Mouse (Mus musculus) monocyte, adult 2 months (primary cell): ENCODE measurements around the gene Svop.
A peak's percentile ranks its signal among the peaks of the same experiment; 100 is the strongest.

Source experiments
- DNase-seq, 2 experiments: peaks; one replicate each; pipeline ENCODE4 v3.0.0; 2022; ENCODE audit warnings: low spot score in 2 of 2, low read depth in 1 of 2

The Svop gene

DNA sequence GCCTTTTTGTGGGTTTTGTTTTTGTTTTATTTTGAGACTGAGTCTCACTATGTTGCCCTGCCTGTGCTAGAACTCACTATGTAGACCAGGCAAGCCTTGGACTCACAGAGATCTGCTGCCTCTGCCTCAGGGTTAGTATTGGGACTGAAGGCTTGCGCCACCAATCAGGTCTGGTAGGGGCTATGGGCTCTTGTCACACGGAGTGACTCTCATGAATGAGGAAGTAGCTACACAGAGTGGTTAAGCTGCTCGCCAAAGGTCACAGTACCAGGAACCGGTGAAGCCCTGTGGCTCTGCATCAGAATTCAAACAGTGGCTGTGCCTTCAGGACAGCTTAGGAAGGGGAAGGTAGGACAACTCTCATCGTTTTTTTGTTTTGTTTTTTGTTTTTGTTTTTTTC lies 92.0 kb downstream of the Svop start:
- DNase-seq: peak; percentile 48 to 69

DNA sequence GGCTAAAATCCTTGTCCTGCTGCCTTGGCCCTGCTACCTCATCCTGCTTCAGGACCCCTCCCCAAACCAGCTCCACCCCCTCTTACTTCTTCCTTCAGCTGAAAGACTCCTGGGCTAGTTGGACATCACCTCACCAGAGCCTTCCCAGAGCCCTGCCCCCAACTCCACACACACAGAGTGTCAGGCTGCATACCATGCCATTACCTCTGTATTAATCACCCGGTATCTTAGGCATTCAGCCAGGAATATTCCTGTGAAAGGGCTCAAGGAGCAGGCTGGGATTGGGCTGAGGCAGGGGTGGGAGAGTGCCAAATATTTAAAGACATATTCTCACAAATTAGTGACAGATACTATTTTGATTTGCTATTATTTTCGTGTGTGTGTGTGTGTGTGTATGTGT lies 94.9 kb downstream of the Svop start:
- DNase-seq: no peak

DNA sequence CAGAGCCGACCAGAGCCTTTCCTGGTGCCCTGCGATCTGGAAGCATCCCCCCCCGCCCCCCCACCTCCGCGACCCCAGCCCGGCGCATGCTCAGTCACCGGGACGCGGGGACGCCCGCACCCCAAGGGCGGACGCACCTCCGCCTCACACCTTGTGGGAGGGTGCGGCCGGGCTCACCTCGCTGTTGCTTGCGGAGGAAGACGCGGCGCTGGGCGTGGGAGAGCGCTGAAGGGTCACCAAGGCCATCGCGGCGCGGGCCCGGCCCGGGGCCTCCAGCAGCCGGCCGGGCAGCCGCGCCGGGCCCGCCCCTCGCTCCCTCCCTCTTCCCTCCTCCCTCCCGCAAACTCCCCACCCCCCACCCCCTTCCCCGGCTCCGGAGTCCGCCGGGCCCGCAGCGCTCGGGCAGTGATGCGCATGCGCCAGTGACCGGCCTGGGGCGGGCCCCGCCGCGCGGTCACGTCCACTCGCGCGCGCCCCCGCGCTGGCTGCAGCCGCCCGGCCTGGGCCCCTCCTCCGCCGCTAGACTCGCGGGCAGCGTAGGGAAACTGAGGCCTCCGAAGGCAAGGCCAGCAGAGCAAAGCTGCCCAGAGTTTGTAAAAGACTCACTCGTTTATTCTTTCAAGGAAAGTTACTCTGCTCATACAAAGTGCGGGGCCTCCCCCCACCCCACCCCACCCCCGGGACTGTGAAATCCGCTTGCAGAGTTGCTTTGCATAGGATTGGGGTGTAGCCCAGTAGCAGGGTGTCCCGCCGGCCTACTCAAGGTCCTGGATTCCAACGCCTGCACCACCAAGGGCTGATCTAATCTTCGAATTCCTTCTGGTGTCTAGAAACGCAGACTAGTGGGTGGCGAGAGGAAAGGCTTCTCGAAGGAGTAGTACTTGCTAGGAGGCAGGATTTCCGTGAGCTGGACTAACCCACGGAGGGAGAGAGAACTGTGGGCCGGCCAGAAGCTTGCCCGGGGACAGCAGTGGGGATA lies 97.6 kb downstream of the Svop start, which contains the start of gene Ssh1:
Gene Ssh1, minus strand, starts transcription at position 408 of the 979 bp plus-strand sequence.
- DNase-seq: peak in 1 of 2 experiments; percentile 58

DNA sequence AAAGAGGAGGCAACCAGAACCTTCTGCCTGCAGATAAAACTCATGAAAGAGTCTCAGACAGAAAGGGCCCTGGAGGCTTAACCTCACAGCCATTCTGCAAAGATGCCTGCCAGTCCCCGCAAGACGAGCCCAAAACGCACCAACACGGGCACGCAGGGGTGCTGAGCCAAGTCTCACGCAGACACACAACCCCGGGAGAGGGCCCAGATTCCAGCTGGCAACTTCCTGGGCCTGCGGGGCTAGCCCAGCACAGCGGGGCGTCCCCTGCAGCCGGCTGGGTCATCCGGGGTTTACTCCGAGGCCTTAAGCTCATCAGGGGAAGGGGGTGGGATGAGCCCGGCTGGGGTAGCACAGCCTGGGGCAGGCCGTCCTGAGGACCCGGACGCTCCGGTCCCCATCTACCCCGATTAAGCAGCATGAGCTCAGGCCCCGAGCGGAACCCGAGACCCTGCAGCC lies 98.3 kb downstream of the Svop start:
- peak in 1 of 2 experiments; percentile 21 for DNase-seq

DNA sequence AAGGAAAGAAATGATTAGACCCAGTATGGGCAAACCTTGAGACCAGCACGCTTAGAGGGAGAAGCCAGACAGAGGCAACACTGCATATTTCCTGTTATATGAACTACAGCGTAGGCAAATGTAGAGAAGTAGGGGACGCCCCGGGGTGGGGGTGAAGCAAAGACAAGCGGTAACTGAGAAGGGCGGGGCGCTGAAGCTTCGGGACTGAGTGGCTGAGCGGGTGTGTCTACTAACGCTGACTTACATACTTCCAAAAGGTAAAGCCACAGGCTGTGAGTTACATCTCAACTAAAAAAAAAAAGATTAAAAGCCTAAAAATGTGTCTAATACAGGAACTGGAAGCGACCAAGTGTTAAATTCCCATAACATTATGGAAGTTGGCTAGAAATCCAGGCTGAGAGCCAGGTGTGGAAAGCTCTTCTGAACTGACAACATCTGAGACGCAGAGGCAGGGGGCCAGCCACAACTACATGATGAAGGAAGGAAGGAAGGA lies 99.0 kb downstream of the Svop start:
- DNase-seq: peak; percentile 43 to 74

DNA sequence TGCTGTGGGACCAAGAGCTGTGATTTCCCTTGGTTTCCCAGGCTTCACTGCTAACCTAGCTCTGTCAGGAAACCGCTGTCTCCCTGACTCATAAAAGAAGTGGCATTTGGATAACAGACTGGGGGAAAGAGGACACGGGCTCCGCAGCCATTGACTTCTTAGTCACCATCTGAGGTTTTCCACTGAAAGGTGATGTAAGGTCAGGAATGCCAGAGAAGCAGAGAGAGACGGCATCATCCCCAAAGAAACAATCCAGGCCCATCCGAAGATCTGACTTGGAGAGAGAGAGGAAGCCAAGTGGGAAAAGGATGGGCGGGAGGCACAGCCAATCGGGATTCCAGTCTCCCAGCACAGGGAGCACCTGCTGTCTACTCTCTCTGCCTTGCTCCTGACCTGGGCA lies 100.2 kb downstream of the Svop start:
- no peak for DNase-seq

DNA sequence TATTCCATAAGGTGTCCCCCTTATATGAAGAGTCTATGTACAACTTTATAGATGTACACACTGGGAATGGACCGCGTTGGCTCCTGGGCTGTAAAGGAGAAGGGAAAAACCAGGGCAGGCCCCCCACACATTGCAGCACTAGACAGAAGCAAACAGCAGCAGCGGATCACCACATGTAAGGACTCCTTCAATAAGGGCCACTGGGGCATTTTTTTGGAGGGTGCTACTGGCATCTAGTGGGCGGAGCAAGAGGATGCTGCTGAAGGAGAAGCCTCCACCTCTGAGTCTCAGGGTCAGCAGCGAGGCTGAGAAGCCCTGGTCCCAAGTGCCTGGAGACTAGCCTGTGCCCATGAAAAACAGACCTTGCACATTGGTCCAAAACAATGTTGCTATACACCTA lies 100.8 kb downstream of the Svop start:
- no peak for DNase-seq

DNA sequence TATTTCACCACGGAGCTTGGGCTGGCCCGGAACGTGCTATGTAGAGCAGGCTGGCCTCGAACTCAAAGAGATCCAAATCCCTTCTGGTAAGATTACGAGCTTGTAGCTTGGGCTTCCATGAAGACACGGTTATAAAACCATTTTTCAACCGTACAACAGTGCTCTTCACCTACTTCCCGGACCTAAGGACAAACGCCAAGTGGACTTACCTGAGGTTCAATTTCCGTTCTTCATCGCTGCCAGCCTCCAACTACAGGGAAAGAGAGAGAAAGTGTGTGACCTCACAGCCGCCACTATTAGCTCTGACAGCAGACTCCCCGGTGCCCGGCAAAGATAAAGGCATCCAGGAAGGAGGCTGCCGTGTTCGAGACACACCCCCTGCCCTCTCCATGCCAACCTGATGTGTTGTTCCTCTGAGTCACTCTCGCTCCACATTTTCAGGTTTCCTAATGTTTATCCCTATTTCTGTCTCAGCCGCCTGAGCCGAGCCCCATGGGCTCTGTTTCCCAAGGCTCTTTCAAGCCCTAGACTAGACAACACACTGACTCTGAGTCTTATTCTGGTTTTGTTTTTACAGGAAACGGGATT lies 101.8 kb downstream of the Svop start:
- no peak for DNase-seq

DNA sequence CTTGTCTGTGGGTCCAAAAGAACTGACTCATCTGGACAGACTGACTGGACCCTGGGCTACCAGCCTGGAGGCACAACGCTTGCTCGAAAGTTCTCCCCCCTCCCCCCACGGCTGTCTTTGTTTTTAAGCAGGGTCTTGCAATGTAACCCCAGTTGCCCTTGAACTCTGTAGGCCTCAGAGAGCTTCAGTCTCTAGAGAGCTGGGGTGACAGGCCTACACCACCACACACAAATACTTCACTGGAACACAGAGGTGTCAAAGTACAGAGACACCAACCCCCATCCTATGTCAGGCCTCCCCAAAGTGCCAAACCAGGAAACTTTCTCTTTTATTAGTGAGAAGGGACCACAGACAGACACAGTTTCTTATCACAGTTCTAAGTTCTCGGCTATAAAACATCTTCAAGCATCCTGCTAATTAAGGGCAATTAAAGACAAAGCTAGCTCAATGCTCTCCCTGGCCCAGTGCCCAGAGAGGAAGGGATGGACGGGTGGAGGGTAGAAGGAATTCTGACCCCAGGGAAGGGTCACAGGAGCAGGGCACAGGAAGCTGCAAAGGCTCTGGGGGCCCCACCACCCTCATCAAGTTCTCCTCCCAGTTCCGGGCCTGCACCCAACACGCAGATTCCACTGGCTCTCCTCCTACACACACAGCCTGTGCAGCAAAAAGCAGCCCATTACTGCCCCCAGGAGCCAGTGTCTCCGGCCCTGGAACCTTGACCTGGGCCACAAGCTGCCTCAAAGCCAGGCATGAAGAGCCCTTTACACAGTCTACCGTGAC lies 105.0 kb downstream of the Svop start:
- DNase-seq: no peak

DNA sequence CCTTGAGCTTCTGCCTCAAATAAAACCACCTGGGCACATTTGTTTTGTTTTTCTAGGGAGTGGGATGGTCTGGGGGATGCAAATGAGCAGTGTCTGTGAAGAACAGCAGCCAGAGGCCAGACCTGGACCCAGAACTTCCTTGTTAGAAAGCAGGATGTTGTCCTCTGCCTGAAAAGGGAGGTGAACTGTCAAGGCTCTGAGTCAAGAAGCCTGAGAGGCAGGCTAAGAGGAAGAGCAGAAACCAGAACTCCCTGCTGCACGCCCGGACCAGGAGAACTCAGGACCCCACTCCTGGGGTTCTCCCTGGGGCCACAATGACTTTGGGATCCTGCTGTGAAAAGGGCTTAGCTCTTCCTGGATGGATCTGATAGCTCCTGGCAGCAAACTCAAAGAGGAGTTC lies 105.6 kb downstream of the Svop start:
- DNase-seq: no peak

DNA sequence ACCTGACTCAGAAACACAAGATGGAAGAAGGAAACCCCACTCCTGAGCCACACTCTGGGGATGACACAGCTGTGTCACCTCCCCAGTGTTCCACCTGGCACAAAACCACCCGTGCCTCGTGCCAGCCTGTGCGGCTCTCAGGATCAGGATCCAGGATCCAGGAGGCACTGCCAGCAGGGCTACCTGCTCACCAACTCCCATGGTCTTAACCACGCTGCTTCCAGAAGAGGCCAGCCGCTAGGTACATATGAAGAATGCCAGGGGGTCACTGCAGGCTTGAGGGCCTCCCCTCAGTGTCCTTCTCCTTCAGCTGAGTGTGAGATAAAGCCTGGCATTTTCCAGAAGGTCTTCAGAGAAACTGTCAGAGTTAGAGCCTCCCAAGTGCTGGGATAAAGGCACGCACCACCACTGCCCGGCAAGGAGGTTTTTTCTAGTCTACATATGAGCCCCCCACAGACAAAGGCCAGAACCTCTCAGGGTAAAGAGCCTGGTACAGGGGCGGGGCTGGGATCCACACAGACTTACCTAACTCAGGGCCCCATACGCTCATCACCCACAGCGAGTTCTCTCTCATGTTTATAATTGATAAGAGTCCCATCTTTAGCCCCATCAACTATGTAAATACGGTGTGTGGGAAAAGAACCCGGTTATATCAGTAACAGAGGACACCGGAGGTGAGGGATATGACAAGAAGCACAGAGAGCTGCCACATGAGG lies 107.2 kb downstream of the Svop start:
- DNase-seq: no peak

DNA sequence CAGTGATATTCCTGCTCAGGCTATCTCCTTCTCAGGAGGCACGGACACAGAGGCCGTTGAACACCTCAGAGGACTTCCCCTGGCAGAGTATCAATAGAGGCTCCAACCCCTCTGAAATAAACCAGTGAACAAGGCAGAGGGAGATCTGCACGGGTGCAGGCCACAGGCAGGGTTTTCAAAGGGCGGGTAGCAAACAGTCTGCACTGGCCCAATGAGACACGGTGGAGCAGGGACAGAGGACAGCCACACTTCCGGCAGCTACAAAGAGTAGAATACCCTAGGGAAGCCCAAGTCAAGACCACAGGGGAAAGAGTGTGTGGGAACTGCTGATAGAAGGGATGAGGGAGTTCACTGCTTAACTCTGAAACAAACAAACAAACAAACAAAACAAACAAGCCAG lies 107.8 kb downstream of the Svop start:
- no peak for DNase-seq

DNA sequence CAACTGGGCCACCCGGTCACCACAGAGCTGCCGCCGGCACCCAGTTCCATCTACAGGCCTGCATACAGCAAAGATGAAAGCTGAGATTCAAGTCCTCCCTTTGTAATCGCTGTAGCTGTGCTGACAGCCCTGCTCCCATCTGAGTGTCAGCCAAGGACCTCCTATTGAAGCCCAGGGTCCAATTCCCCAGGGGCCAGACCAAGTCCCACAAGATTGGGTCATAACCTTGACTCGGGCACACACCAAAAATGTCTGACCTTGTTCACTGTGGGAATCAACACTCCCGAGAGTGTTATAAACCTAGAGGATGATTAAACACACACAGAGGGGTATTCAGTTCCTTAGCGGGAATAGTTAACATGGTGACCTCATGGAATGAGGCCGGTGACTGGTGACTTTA lies 109.5 kb downstream of the Svop start:
- DNase-seq: no peak

DNA sequence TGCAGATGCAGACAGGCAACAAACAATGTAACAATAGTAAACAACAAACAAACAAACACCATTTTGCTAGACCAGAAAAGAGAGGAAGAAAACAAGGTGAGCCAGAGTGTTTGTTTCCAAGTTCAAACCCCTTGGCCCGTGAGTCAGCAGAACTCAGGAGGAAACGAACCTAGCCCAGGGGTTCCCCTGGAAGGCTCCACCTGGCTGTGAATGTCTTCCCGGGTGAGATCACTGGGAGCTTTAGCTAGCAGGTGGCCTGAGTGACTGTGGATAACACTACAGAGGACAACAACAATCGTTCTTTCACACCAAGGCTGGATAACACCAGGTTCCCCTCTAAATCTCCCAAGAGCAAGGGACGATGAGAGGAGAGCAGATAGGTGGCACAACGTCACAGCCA lies 110.2 kb downstream of the Svop start:
- no peak for DNase-seq

DNA sequence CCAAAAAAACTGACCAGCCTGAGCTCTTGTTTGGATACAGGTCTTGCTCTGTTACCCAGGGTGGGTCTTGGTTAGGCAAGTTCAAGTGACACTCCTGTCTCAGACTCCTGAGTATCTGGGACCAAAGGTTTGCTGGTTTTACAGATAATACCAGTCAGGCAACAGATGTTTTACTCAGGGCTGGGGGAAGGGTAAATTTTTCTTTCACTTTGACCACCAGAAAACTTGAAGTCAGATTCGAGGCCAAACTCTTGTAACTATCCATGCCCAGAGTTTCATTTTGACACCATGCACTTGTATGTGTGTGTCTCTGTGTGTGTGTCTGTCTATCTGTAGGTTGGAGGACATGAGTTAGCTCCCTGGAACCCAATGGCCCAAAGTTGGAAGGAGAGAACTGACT lies 110.9 kb downstream of the Svop start:
- DNase-seq: no peak

DNA sequence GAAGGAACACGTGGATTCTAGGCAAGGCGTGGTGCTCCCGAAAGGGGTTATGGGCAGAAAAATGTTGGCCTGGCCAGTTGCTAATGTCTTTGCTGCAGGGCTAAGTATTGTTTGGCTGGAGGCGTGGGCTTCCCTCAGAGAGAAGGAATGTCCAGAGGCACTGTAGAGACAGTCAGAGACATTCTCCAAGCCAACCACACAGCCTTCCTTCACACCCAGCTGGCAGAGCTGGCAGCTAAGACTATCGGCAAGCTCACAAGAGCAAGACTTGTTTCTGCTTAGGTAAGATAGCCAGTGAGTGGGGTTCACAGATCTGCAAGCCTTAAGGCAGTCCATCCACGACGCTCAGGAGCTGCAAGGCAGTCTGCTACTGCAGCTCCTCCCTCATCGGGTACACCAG lies 114.1 kb downstream of the Svop start:
- no peak for DNase-seq
